21 mouse cellular contexts compared by ENCODE assay signal in genomic region chr13:38760261-38760660, GRCm38 (mm10).
DNase-seq lines count a peak whose midpoint lies in the region; ATAC-seq lines count a peak whose summit lies in the region.
"Had no signal": no experiment of that assay in that cellular context is flagged by ENCODE, and none has a peak within 500 bp of the region (broad histone marks: within the 10 kb centered on the region; RNA-seq: fewer than 3 reads in every experiment).

No protein-coding gene starts in this region.

- peaks cover 3% of the 10 kb centered on the region; the same call in 1 of the 2 replicates for H3K4me1 ChIP-seq in heart, embryonic 12.5 days (replicated peaks)
- H3K4me1 ChIP-seq in heart, embryonic 10.5 days: no peaks in the 10 kb centered on the region
- no peaks in the 10 kb centered on the region for H3K4me1 ChIP-seq in heart, embryonic 11.5 days (ENCODE audit: control insufficient read depth, insufficient read depth, low read length)
- H3K4me1 ChIP-seq in midbrain, embryonic 11.5 days (ENCODE audit: control insufficient read depth, insufficient read depth, low read length): no peaks in the 10 kb centered on the region
- H3K4me1 ChIP-seq in midbrain, embryonic 10.5 days: no peaks in the 10 kb centered on the region

- no peaks in the 10 kb centered on the region for H3K9me3 ChIP-seq in heart, embryonic 12.5 days (replicated peaks)
- H3K9me3 ChIP-seq in heart, embryonic 10.5 days: no peaks in the 10 kb centered on the region
- H3K9me3 ChIP-seq in heart, embryonic 11.5 days (replicated peaks; ENCODE audit: control insufficient read depth, low read length): no peaks in the 10 kb centered on the region
- H3K9me3 ChIP-seq in midbrain, embryonic 11.5 days (ENCODE audit: control insufficient read depth, low read length): no peaks in the 10 kb centered on the region
- H3K9me3 ChIP-seq in midbrain, embryonic 10.5 days (replicated peaks): no peaks in the 10 kb centered on the region
- H3K9me3 ChIP-seq: G1E had no signal

- no peak overlapping the region for H3K4me3 ChIP-seq in heart, embryonic 12.5 days
- no peak overlapping the region for H3K4me3 ChIP-seq in heart, embryonic 10.5 days
- H3K4me3 ChIP-seq in heart, embryonic 11.5 days (ENCODE audit: low read depth, low read length): no peak overlapping the region
- no peak overlapping the region for H3K4me3 ChIP-seq in midbrain, embryonic 11.5 days (ENCODE audit: low read depth, low read length)
- H3K4me3 ChIP-seq in midbrain, embryonic 10.5 days: no peak overlapping the region

- ATAC-seq in heart, embryonic 12.5 days (ENCODE audit: insufficient number of reproducible peaks, low FRiP score): no peak
- no peak for ATAC-seq in heart, embryonic 11.5 days (replicated peaks; ENCODE audit: insufficient number of reproducible peaks, low FRiP score, low TSS enrichment)
- no peak for ATAC-seq in midbrain, embryonic 11.5 days (ENCODE audit: low FRiP score)
- ATAC-seq: activated CD4-positive, CD25-positive, alpha-beta regulatory T cell, adult 4 months; CD4-positive, CD25-positive, alpha-beta regulatory T cell, adult 4 months; Patski had no signal

- H3K4me2 ChIP-seq in heart, embryonic 12.5 days: no peak overlapping the region
- no peak overlapping the region for H3K4me2 ChIP-seq in heart, embryonic 11.5 days
- H3K4me2 ChIP-seq in midbrain, embryonic 11.5 days: no peak overlapping the region

- H3K27me3 ChIP-seq in heart, embryonic 12.5 days (replicated peaks): no peaks in the 10 kb centered on the region
- H3K27me3 ChIP-seq in heart, embryonic 10.5 days (ENCODE audit: insufficient read depth, poor library complexity, severe bottlenecking): no peaks in the 10 kb centered on the region
- H3K27me3 ChIP-seq in heart, embryonic 11.5 days (ENCODE audit: control insufficient read depth, insufficient read depth, low read length): no peaks in the 10 kb centered on the region
- no peaks in the 10 kb centered on the region for H3K27me3 ChIP-seq in midbrain, embryonic 11.5 days (ENCODE audit: control insufficient read depth, insufficient read depth, low read length)
- H3K27me3 ChIP-seq in midbrain, embryonic 10.5 days (ENCODE audit: low read depth, poor library complexity, severe bottlenecking): no peaks in the 10 kb centered on the region
- H3K27me3 ChIP-seq: CH12.LX had no signal

- peak; percentile 67 for DNase-seq in heart, adult 11 months
- DNase-seq in heart, embryonic 10.5 days (ENCODE audit: low spot score): peak; percentile 33
- peak; percentile 56 for DNase-seq in midbrain, embryonic 11.5 days (ENCODE audit: low spot score, missing footprints)
- no peak for DNase-seq in midbrain, embryonic 10.5 days (ENCODE audit: low spot score)
- DNase-seq: adrenal gland, adult 2 months; adrenal gland, adult 8-10 months; adrenal gland, postnatal 10 days; adrenal gland, postnatal 14 days; adrenal gland, postnatal 25 days; adrenal gland, postnatal 36 days; B cell, adult 2 months; cerebellum, adult 11 months; cerebellum, adult 11-12 months; cerebellum, adult 18-20 months had no signal

- H3K27ac ChIP-seq in heart, embryonic 12.5 days (ENCODE audit: poor library complexity, severe bottlenecking): no peak overlapping the region
- no peak overlapping the region for H3K27ac ChIP-seq in heart, embryonic 10.5 days
- no peak overlapping the region for H3K27ac ChIP-seq in heart, embryonic 11.5 days (ENCODE audit: low read depth, low read length)
- no peak overlapping the region for H3K27ac ChIP-seq in midbrain, embryonic 11.5 days (ENCODE audit: low read depth, low read length)
- H3K27ac ChIP-seq in midbrain, embryonic 10.5 days (replicated peaks): no peak overlapping the region

- no peaks in the 10 kb centered on the region for H3K36me3 ChIP-seq in heart, embryonic 12.5 days
- H3K36me3 ChIP-seq in heart, embryonic 10.5 days: no peaks in the 10 kb centered on the region
- no peaks in the 10 kb centered on the region for H3K36me3 ChIP-seq in heart, embryonic 11.5 days (ENCODE audit: control insufficient read depth, insufficient read depth, low read length)
- no peaks in the 10 kb centered on the region for H3K36me3 ChIP-seq in midbrain, embryonic 11.5 days (ENCODE audit: control insufficient read depth, insufficient read depth, low read length)
- no peaks in the 10 kb centered on the region for H3K36me3 ChIP-seq in midbrain, embryonic 10.5 days
- H3K36me3 ChIP-seq: G1E had no signal

- H3K9ac ChIP-seq in heart, embryonic 12.5 days: no peak overlapping the region
- no peak overlapping the region for H3K9ac ChIP-seq in heart, embryonic 11.5 days (ENCODE audit: low read depth, low read length)
- no peak overlapping the region for H3K9ac ChIP-seq in midbrain, embryonic 11.5 days (ENCODE audit: low read length)

- WGBS in heart, embryonic 12.5 days: 75% methylated on average over 3 of the region's 3 CpGs
- 85% methylated on average over 3 of the region's 3 CpGs for whole genome bisulfite sequencing in heart, embryonic 10.5 days
- 86% methylated on average over 3 of the region's 3 CpGs for WGBS in heart, embryonic 11.5 days (ENCODE audit: insufficient replicate concordance)
- 86% methylated on average over 3 of the region's 3 CpGs for WGBS in midbrain, embryonic 11.5 days
- WGBS in midbrain, embryonic 10.5 days: 93% methylated on average over 3 of the region's 3 CpGs
